Mouse (Mus musculus): ENCODE measurements around the gene Actrt1. TPM values are rescaled to one million over a fixed set of nuclear protein-coding genes. Genes with fewer than 3 reads are reported as not detected.

Actrt1 gene
- not detected in 2 replicates for polyA plus RNA-seq (2015; fragmentation: Nextera tagmentation; extraction: Ambion mirVana)

DNA sequence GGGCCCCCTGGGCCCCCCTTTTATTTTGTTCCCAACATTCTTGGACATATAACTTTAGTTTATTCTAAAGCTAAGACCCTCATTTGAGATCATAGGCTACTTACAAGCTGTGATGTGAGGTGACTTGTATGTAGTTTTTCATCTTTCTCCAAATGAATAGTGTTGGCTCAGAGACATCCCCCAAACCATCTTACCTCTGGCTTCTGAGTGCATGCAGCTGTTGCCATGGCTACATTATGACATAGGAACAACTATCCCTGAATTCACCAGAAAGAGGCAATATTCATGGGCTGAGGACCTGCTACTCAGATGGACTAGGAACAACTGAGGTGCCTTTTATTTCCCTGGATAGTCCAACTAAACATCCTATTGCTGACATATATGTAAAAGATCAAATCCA lies at the start of gene Actrt1:
Gene Actrt1, plus strand, starts transcription at position 301 of the 400 bp plus-strand sequence.
- Histone ChIP-seq H3K9ac (no peak within 1 kb of the TSS), H3K4me1 (no peaks in the 10 kb centered on the region), H3K27ac (replicated peaks) (no peak within 1 kb of the TSS), H3K27me3 (replicated peaks) (no peaks in the 10 kb centered on the region), H3K9me3 (no peaks in the 10 kb centered on the region), H3K36me3 (no peaks in the 10 kb centered on the region), H3K4me2 (no peak within 1 kb of the TSS), H3K4me3 (no peak within 1 kb of the TSS)
- no peak for ATAC-seq (ENCODE audit: extremely low read depth, insufficient number of reproducible peaks, low FRiP score, low TSS enrichment)

DNA sequence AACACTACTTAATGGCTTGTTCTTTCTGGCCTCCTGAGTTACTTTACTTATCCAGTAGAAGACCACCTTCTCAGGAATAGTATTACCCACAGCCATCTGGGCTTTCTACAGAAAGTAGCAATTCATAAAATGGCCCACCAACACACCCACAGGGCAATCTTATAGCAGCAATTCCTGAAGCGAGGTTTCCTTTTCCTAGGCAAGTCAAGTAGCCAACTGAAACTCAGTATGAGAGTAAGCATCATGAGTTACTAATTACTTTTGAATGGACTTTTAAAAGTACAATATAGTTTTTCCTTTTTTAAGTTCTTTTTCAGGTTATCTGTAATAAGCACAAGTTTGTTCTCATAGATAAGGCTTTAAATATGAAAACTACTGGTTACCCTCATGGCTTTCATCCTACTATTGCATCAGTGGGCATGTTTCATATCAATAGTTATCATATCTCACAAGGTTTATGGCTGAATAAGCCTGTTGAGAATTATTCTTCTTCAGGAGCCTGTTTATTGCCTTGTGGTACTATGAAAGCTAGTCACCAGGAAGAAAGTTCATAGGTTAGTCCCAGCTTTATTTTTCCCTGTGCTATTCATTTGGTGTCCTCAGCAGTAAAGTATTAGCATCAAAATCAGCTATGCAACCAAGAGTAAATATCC lies 2.8 kb downstream of the Actrt1 start:
- H3K4me2 ChIP-seq: no peak overlapping the region
- WGBS: 56% methylated on average over 1 of the region's 1 CpGs
- H3K36me3 ChIP-seq: no peaks in the 10 kb centered on the region
- no peak for ATAC-seq (ENCODE audit: extremely low read depth, insufficient number of reproducible peaks, low FRiP score, low TSS enrichment)
- no peak overlapping the region for H3K9ac ChIP-seq
- H3K4me3 ChIP-seq: no peak overlapping the region
- H3K27ac ChIP-seq (replicated peaks): no peak overlapping the region
- no peaks in the 10 kb centered on the region for H3K9me3 ChIP-seq
- H3K4me1 ChIP-seq: no peaks in the 10 kb centered on the region
- no peaks in the 10 kb centered on the region for H3K27me3 ChIP-seq (replicated peaks)

Measured in heart, embryonic 13.5 days (tissue).